ENCODE assay signal across 31 mouse cellular contexts in genomic region chr15:30276691-30277090, GRCm38 (mm10).
A peak's percentile ranks its signal among the peaks of the same experiment; 100 is the strongest.
DNase-seq lines count a peak whose midpoint lies in the region; ATAC-seq and TF ChIP-seq lines count a peak whose summit lies in the region.
"Had no signal": no experiment of that assay in that cellular context is flagged by ENCODE, and none has a peak within 500 bp of the region (broad histone marks: within the 10 kb centered on the region; RNA-seq: fewer than 3 reads in every experiment).

No protein-coding gene starts in this region.

- no peak for ATAC-seq in lung, postnatal 0 days
- ATAC-seq: activated CD4-positive, CD25-positive, alpha-beta regulatory T cell, adult 4 months; liver, embryonic 12.5 days; liver, postnatal 0 days; midbrain, embryonic 15.5 days had no signal

- H3K4me2 ChIP-seq in lung, postnatal 0 days (replicated peaks; ENCODE audit: low read depth, low read length), result no peak overlapping the region
- H3K4me2 ChIP-seq: embryonic facial prominence, embryonic 15.5 days; forebrain, embryonic 12.5 days; hindbrain, embryonic 15.5 days; liver, embryonic 12.5 days; midbrain, embryonic 15.5 days; neural tube, embryonic 15.5 days had no signal

- H3K27ac ChIP-seq in lung, postnatal 0 days (ENCODE audit: low read length), result no peak overlapping the region
- H3K27ac ChIP-seq: embryonic facial prominence, embryonic 15.5 days; forebrain, embryonic 12.5 days; hindbrain, embryonic 10.5 days; hindbrain, embryonic 15.5 days; layer of hippocampus, adult 2 months; liver, embryonic 12.5 days; midbrain, embryonic 10.5 days; midbrain, embryonic 15.5 days; neural tube, embryonic 15.5 days; stomach, postnatal 0 days had no signal

- WGBS in lung, postnatal 0 days, result 66% methylated on average over 4 of the region's 4 CpGs

- no peaks in the 10 kb centered on the region for H3K27me3 ChIP-seq in lung, postnatal 0 days (replicated peaks; ENCODE audit: insufficient read depth, low read length)
- H3K27me3 ChIP-seq: embryonic facial prominence, embryonic 15.5 days; forebrain, embryonic 12.5 days; hindbrain, embryonic 15.5 days; liver, embryonic 12.5 days; midbrain, embryonic 15.5 days; neural tube, embryonic 15.5 days had no signal

- no peaks in the 10 kb centered on the region for H3K4me1 ChIP-seq in lung, postnatal 0 days (ENCODE audit: insufficient read depth, low read depth, low read length)
- H3K4me1 ChIP-seq: embryonic facial prominence, embryonic 15.5 days; hindbrain, embryonic 10.5 days; liver, embryonic 12.5 days; midbrain, embryonic 10.5 days; midbrain, embryonic 15.5 days had no signal

- H3K9me3 ChIP-seq in lung, postnatal 0 days (ENCODE audit: low read length), result no peaks in the 10 kb centered on the region
- H3K9me3 ChIP-seq: embryonic facial prominence, embryonic 15.5 days; forebrain, embryonic 12.5 days; hindbrain, embryonic 10.5 days; hindbrain, embryonic 15.5 days; liver, embryonic 12.5 days; midbrain, embryonic 10.5 days; midbrain, embryonic 15.5 days; neural tube, embryonic 15.5 days had no signal

- no peaks in the 10 kb centered on the region for H3K36me3 ChIP-seq in lung, postnatal 0 days (ENCODE audit: insufficient read depth, low read length)
- H3K36me3 ChIP-seq: embryonic facial prominence, embryonic 15.5 days; forebrain, embryonic 12.5 days; hindbrain, embryonic 10.5 days; hindbrain, embryonic 15.5 days; liver, embryonic 12.5 days; midbrain, embryonic 10.5 days; midbrain, embryonic 15.5 days; neural tube, embryonic 15.5 days had no signal

- no peak overlapping the region for H3K9ac ChIP-seq in lung, postnatal 0 days (replicated peaks; ENCODE audit: low read depth)
- H3K9ac ChIP-seq: embryonic facial prominence, embryonic 15.5 days; forebrain, embryonic 12.5 days; hindbrain, embryonic 15.5 days; liver, embryonic 12.5 days; liver, postnatal 0 days; midbrain, embryonic 15.5 days; neural tube, embryonic 15.5 days had no signal

- H3K4me3 ChIP-seq in lung, postnatal 0 days (ENCODE audit: low read depth, low read length), result no peak overlapping the region
- H3K4me3 ChIP-seq: embryonic facial prominence, embryonic 15.5 days; forebrain, embryonic 12.5 days; hindbrain, embryonic 10.5 days; hindbrain, embryonic 15.5 days; layer of hippocampus, adult 2 months; liver, embryonic 12.5 days; midbrain, embryonic 10.5 days; midbrain, embryonic 15.5 days; neural tube, embryonic 15.5 days had no signal

- intact Hi-C loops in gastrocnemius, postnatal 36 days (cut with DNase I), result no loop called here

- no peak for TF ChIP-seq CTCF in lung, postnatal 0 days (IDR thresholded peaks at IDR 0.05)
- TF ChIP-seq CTCF in brain, embryonic 14.5 days (IDR thresholded peaks at IDR 0.05; ENCODE audit: borderline replicate concordance, extremely low read depth, insufficient read depth, insufficient read length), result no peak

- TF ChIP-seq EP300 in lung, postnatal 0 days (IDR thresholded peaks at IDR 0.05), result 0 out of 2 replicates have a peak, but pooled peaks have one; percentile 15

- DNase-seq in lung, postnatal 0 days (ENCODE audit: low spot score), result peak; percentile 21
- DNase-seq in lung, postnatal 36 days, result no peak
- DNase-seq in 3T3-L1 (ENCODE audit: low read depth, low spot score), result peak; percentile 85
- DNase-seq in Muller cell, postnatal 12 days (ENCODE audit: inconsistent ontology term), result peak; percentile 73
- peak; percentile 20 for DNase-seq in brain, embryonic 14.5 days (ENCODE audit: low read depth)
- no peak for DNase-seq in gastrocnemius, postnatal 36 days
- DNase-seq in thymus, postnatal 10 days (ENCODE audit: low spot score in 2 of 2), result no peak
- DNase-seq: adrenal gland, adult 8-10 months; cerebellum, adult 11 months; cerebellum, adult 9-10 months; gastrocnemius, postnatal 10 days; heart, postnatal 14 days; kidney, adult 18-20 months; kidney, postnatal 36 days; left cerebral cortex, postnatal 4 days; liver, postnatal 0 days; retina, postnatal 1 day; right cerebral cortex, postnatal 25 days; thymus, adult 2 months; thymus, postnatal 4 days had no signal

- TF ChIP-seq POLR2A in brain, embryonic 14.5 days (IDR thresholded peaks at IDR 0.05; ENCODE audit: borderline replicate concordance, extremely low read depth, insufficient read depth, insufficient read length, poor library complexity, severe bottlenecking), result no peak

Comparison
In these comparisons a context has a peak if more than half of its experiments do, and no peak if none do; other contexts are left out.
1. DNase-seq: peak in lung, postnatal 0 days (single experiment), 3T3-L1 (single experiment), Muller cell, postnatal 12 days (single experiment) and brain, embryonic 14.5 days (single experiment); none in lung, postnatal 36 days (single experiment), gastrocnemius, postnatal 36 days (0 of 2) and thymus, postnatal 10 days (0 of 2).